Mouse (Mus musculus): ENCODE measurements around the gene Rere. TPM values are rescaled to one million over a fixed set of nuclear protein-coding genes. Genes with fewer than 3 reads are reported as not detected.

The Rere gene
- polyA plus RNA-seq, 1 experiment from 2014 or later = 34.5 TPM

GRCm38 (mm10) chr4:150414296-150414695 is 132.8 kb downstream of the Rere start:
- Histone ChIP-seq H3K4me1 (replicated peaks; ENCODE audit: control insufficient read depth, insufficient read depth, low read length) (peaks cover 11% of the 10 kb centered on the region), H3K36me3 (ENCODE audit: control insufficient read depth, insufficient read depth) (no peaks in the 10 kb centered on the region), H3K9me3 (ENCODE audit: control insufficient read depth, low read length) (no peaks in the 10 kb centered on the region), H3K4me3 (replicated peaks; ENCODE audit: low read length) (no peak overlapping the region), H3K4me2 (ENCODE audit: low read length) (no peak overlapping the region), H3K9ac (replicated peaks; ENCODE audit: low read depth, low read length) (no peak overlapping the region), H3K27me3 (replicated peaks; ENCODE audit: control insufficient read depth, insufficient read depth, low read length) (no peaks in the 10 kb centered on the region), H3K27ac (ENCODE audit: low read length) (no peak overlapping the region)
- WGBS = 81% methylated on average over 5 of the region's 5 CpGs
- ATAC-seq = no peak

GRCm38 (mm10) chr4:150414759-150415158 is 133.3 kb downstream of the Rere start:
- H3K27ac ChIP-seq (ENCODE audit: low read length) = no peak overlapping the region
- no peak overlapping the region for H3K4me2 ChIP-seq (ENCODE audit: low read length)
- no peak overlapping the region for H3K4me3 ChIP-seq (replicated peaks; ENCODE audit: low read length)
- WGBS = 94% methylated on average over 1 of the region's 1 CpGs
- H3K9me3 ChIP-seq (ENCODE audit: control insufficient read depth, low read length) = no peaks in the 10 kb centered on the region
- ATAC-seq = no peak
- no peaks in the 10 kb centered on the region for H3K27me3 ChIP-seq (replicated peaks; ENCODE audit: control insufficient read depth, insufficient read depth, low read length)
- H3K9ac ChIP-seq (replicated peaks; ENCODE audit: low read depth, low read length) = no peak overlapping the region
- peaks cover 11% of the 10 kb centered on the region for H3K4me1 ChIP-seq (replicated peaks; ENCODE audit: control insufficient read depth, insufficient read depth, low read length)
- no peaks in the 10 kb centered on the region for H3K36me3 ChIP-seq (ENCODE audit: control insufficient read depth, insufficient read depth)

- H3K4me1 ChIP-seq (replicated peaks; ENCODE audit: control insufficient read depth, insufficient read depth, low read length) = peaks cover 11% of the 10 kb centered on the region
- no peak for ATAC-seq
- H3K9me3 ChIP-seq (ENCODE audit: control insufficient read depth, low read length) = no peaks in the 10 kb centered on the region
- no peak overlapping the region for H3K4me2 ChIP-seq (ENCODE audit: low read length)
- no peak overlapping the region for H3K4me3 ChIP-seq (replicated peaks; ENCODE audit: low read length)
- 38% methylated on average over 10 of the region's 10 CpGs for WGBS
- H3K9ac ChIP-seq (replicated peaks; ENCODE audit: low read depth, low read length) = no peak overlapping the region
- no peak overlapping the region; the same call in 1 of the 2 replicates for H3K27ac ChIP-seq (ENCODE audit: low read length)
- no peaks in the 10 kb centered on the region for H3K27me3 ChIP-seq (replicated peaks; ENCODE audit: control insufficient read depth, insufficient read depth, low read length)
- H3K36me3 ChIP-seq (ENCODE audit: control insufficient read depth, insufficient read depth) = no peaks in the 10 kb centered on the region
Measured at GRCm38 (mm10) chr4:150415227-150415969, 134.0 kb downstream of the Rere start.

GRCm38 (mm10) chr4:150420576-150421263 is 139.3 kb downstream of the Rere start:
- Histone ChIP-seq H3K4me2 (ENCODE audit: low read length) (no peak overlapping the region), H3K9ac (replicated peaks; ENCODE audit: low read depth, low read length) (no peak overlapping the region), H3K4me3 (replicated peaks; ENCODE audit: low read length) (no peak overlapping the region), H3K36me3 (ENCODE audit: control insufficient read depth, insufficient read depth) (no peaks in the 10 kb centered on the region), H3K27me3 (replicated peaks; ENCODE audit: control insufficient read depth, insufficient read depth, low read length) (no peaks in the 10 kb centered on the region), H3K4me1 (replicated peaks; ENCODE audit: control insufficient read depth, insufficient read depth, low read length) (peaks cover 8% of the 10 kb centered on the region), H3K9me3 (ENCODE audit: control insufficient read depth, low read length) (no peaks in the 10 kb centered on the region), H3K27ac (ENCODE audit: low read length) (peak overlapping the region; percentile 0; the same call in 1 of the 2 replicates)
- no peak for ATAC-seq
- WGBS = 72% methylated on average over 10 of the region's 10 CpGs

GRCm38 (mm10) chr4:150426098-150426879 is 144.8 kb downstream of the Rere start:
- no peak overlapping the region for H3K4me3 ChIP-seq (replicated peaks; ENCODE audit: low read length)
- H3K36me3 ChIP-seq (ENCODE audit: control insufficient read depth, insufficient read depth) = no peaks in the 10 kb centered on the region
- no peaks in the 10 kb centered on the region for H3K9me3 ChIP-seq (ENCODE audit: control insufficient read depth, low read length)
- peak; percentile 19; the same call in 1 of the 2 replicates for ATAC-seq
- no peaks in the 10 kb centered on the region for H3K27me3 ChIP-seq (replicated peaks; ENCODE audit: control insufficient read depth, insufficient read depth, low read length)
- H3K4me2 ChIP-seq (ENCODE audit: low read length) = no peak overlapping the region
- peaks cover 23% of the 10 kb centered on the region for H3K4me1 ChIP-seq (replicated peaks; ENCODE audit: control insufficient read depth, insufficient read depth, low read length)
- peak overlapping the region; percentile 67 for H3K27ac ChIP-seq (ENCODE audit: low read length)
- H3K9ac ChIP-seq (replicated peaks; ENCODE audit: low read depth, low read length) = no peak overlapping the region; the same call in 1 of the 2 replicates
- 20% methylated on average over 8 of the region's 8 CpGs for WGBS

- 10% methylated on average over 5 of the region's 5 CpGs for WGBS
- peak; percentile 64 for ATAC-seq
- H3K9me3 ChIP-seq (ENCODE audit: control insufficient read depth, low read length) = no peaks in the 10 kb centered on the region
Measured at GRCm38 (mm10) chr4:150426880-150427476, 145.5 kb downstream of the Rere start.

GRCm38 (mm10) chr4:150428762-150429161 is 147.3 kb downstream of the Rere start:
- ATAC-seq = no peak
- 77% methylated on average over 2 of the region's 4 CpGs for WGBS

More at GRCm38 (mm10) chr4:150426880-150427476, 145.5 kb downstream of the Rere start:
- no peak overlapping the region for H3K4me2 ChIP-seq (ENCODE audit: low read length)
- peak overlapping the region; percentile 67 for H3K27ac ChIP-seq (ENCODE audit: low read length)
- H3K4me1 ChIP-seq (replicated peaks; ENCODE audit: control insufficient read depth, insufficient read depth, low read length) = peaks cover 21% of the 10 kb centered on the region
- no peaks in the 10 kb centered on the region for H3K36me3 ChIP-seq (ENCODE audit: control insufficient read depth, insufficient read depth)
- no peak overlapping the region; the same call in 1 of the 2 replicates for H3K9ac ChIP-seq (replicated peaks; ENCODE audit: low read depth, low read length)
- H3K27me3 ChIP-seq (replicated peaks; ENCODE audit: control insufficient read depth, insufficient read depth, low read length) = no peaks in the 10 kb centered on the region
- H3K4me3 ChIP-seq (replicated peaks; ENCODE audit: low read length) = no peak overlapping the region

GRCm38 (mm10) chr4:150433827-150434574 is 152.6 kb downstream of the Rere start:
- ATAC-seq = no peak
- H3K27ac ChIP-seq (ENCODE audit: low read length) = no peak overlapping the region
- 0 out of 2 replicates have a peak, but pooled peaks cover 3% of the 10 kb centered on the region for H3K36me3 ChIP-seq (ENCODE audit: control insufficient read depth, insufficient read depth)
- no peaks in the 10 kb centered on the region for H3K27me3 ChIP-seq (replicated peaks; ENCODE audit: control insufficient read depth, insufficient read depth, low read length)
- no peak overlapping the region for H3K4me2 ChIP-seq (ENCODE audit: low read length)
- 91% methylated on average over 5 of the region's 5 CpGs for WGBS
- no peak overlapping the region for H3K4me3 ChIP-seq (replicated peaks; ENCODE audit: low read length)
- no peak overlapping the region for H3K9ac ChIP-seq (replicated peaks; ENCODE audit: low read depth, low read length)
- H3K9me3 ChIP-seq (ENCODE audit: control insufficient read depth, low read length) = no peaks in the 10 kb centered on the region
- H3K4me1 ChIP-seq (replicated peaks; ENCODE audit: control insufficient read depth, insufficient read depth, low read length) = 0 out of 2 replicates have a peak, but pooled peaks cover 2% of the 10 kb centered on the region

More at GRCm38 (mm10) chr4:150428762-150429161, 147.3 kb downstream of the Rere start:
- H3K4me1 ChIP-seq (replicated peaks; ENCODE audit: control insufficient read depth, insufficient read depth, low read length) = peaks cover 21% of the 10 kb centered on the region
- H3K36me3 ChIP-seq (ENCODE audit: control insufficient read depth, insufficient read depth) = 0 out of 2 replicates have a peak, but pooled peaks cover 3% of the 10 kb centered on the region
- no peak overlapping the region for H3K4me2 ChIP-seq (ENCODE audit: low read length)
- no peaks in the 10 kb centered on the region for H3K27me3 ChIP-seq (replicated peaks; ENCODE audit: control insufficient read depth, insufficient read depth, low read length)
- no peak overlapping the region for H3K4me3 ChIP-seq (replicated peaks; ENCODE audit: low read length)
- no peak overlapping the region for H3K9ac ChIP-seq (replicated peaks; ENCODE audit: low read depth, low read length)
- no peak overlapping the region for H3K27ac ChIP-seq (ENCODE audit: low read length)
- no peaks in the 10 kb centered on the region for H3K9me3 ChIP-seq (ENCODE audit: control insufficient read depth, low read length)

Data from forebrain, embryonic 16.5 days (tissue).